Mouse (Mus musculus): ENCODE data around the gene Stard7. TPM values are rescaled to one million over a fixed set of nuclear protein-coding genes. Genes with fewer than 3 reads are reported as not detected.

The Stard7 gene
- total and polyA plus RNA-seq, 2 experiments from 2014 or later, result 104 to 151 TPM

- H3K4me2 ChIP-seq (ENCODE audit: low read depth, low read length, poor library complexity, severe bottlenecking), result peak overlapping the region; percentile 66
- H3K27ac ChIP-seq (ENCODE audit: low read depth, low read length), result no peak overlapping the region
- DNase-seq (ENCODE audit: low spot score) (no peak), ATAC-seq (ENCODE audit: low FRiP score) (no peak)
- WGBS, result 41% methylated on average over 5 of the region's 5 CpGs
- TF ChIP-seq CTCF (IDR thresholded peaks at IDR 0.05), result no peak
- peak overlapping the region; percentile 52; the same call in 1 of the 2 replicates for H3K9ac ChIP-seq (replicated peaks; ENCODE audit: low read length, poor library complexity, severe bottlenecking)
- H3K36me3 ChIP-seq (ENCODE audit: insufficient read depth, low read length), result no peaks in the 10 kb centered on the region
- peaks cover 13% of the 10 kb centered on the region for H3K27me3 ChIP-seq (ENCODE audit: insufficient read depth, low read length)
- H3K9me3 ChIP-seq (ENCODE audit: low read length), result no peaks in the 10 kb centered on the region
- H3K4me3 ChIP-seq (ENCODE audit: low read depth, low read length), result peak overlapping the region; percentile 44
- H3K4me1 ChIP-seq (ENCODE audit: insufficient read depth, low read length), result no peaks in the 10 kb centered on the region
Measured at GRCm38 (mm10) chr2:127336885-127337284, 66.9 kb downstream of the Stard7 start.

GRCm38 (mm10) chr2:127337531-127337930 lies 67.5 kb downstream of the Stard7 start:
- H3K4me1 ChIP-seq (ENCODE audit: insufficient read depth, low read length), result no peaks in the 10 kb centered on the region
- ATAC-seq (ENCODE audit: low FRiP score) (no peak), DNase-seq (ENCODE audit: low spot score) (no peak)
- H3K4me3 ChIP-seq (ENCODE audit: low read depth, low read length), result peak overlapping the region; percentile 44; the same call in 1 of the 2 replicates
- H3K27ac ChIP-seq (ENCODE audit: low read depth, low read length), result no peak overlapping the region
- H3K27me3 ChIP-seq (ENCODE audit: insufficient read depth, low read length), result peaks cover 13% of the 10 kb centered on the region
- no peak for TF ChIP-seq CTCF (IDR thresholded peaks at IDR 0.05)
- 68% methylated on average over 11 of the region's 11 CpGs for WGBS
- no peaks in the 10 kb centered on the region for H3K36me3 ChIP-seq (ENCODE audit: insufficient read depth, low read length)
- H3K4me2 ChIP-seq (ENCODE audit: low read depth, low read length, poor library complexity, severe bottlenecking), result peak overlapping the region; percentile 66; the same call in 1 of the 2 replicates
- no peaks in the 10 kb centered on the region for H3K9me3 ChIP-seq (ENCODE audit: low read length)
- no peak overlapping the region for H3K9ac ChIP-seq (replicated peaks; ENCODE audit: low read length, poor library complexity, severe bottlenecking)

- Histone ChIP-seq H3K4me1 (ENCODE audit: insufficient read depth, low read length) (no peaks in the 10 kb centered on the region), H3K36me3 (ENCODE audit: insufficient read depth, low read length) (no peaks in the 10 kb centered on the region), H3K9me3 (ENCODE audit: low read length) (no peaks in the 10 kb centered on the region), H3K4me2 (ENCODE audit: low read depth, low read length, poor library complexity, severe bottlenecking) (no peak overlapping the region), H3K9ac (replicated peaks; ENCODE audit: low read length, poor library complexity, severe bottlenecking) (no peak overlapping the region), H3K27me3 (ENCODE audit: insufficient read depth, low read length) (peaks cover 13% of the 10 kb centered on the region), H3K4me3 (ENCODE audit: low read depth, low read length) (no peak overlapping the region; the same call in 1 of the 2 replicates), H3K27ac (ENCODE audit: low read depth, low read length) (no peak overlapping the region)
- no peak for DNase-seq (ENCODE audit: low spot score)
- no peak for ATAC-seq (ENCODE audit: low FRiP score)
- TF ChIP-seq CTCF (IDR thresholded peaks at IDR 0.05), result no peak
- 67% methylated on average over 7 of the region's 7 CpGs for WGBS
Measured at GRCm38 (mm10) chr2:127338012-127338411, 68.0 kb downstream of the Stard7 start.

GRCm38 (mm10) chr2:127338416-127338815 lies 68.4 kb downstream of the Stard7 start, which contains the start of gene Astl:
Gene Astl, plus strand, starts transcription at chr2:127338639.
- Histone ChIP-seq H3K9ac (replicated peaks; ENCODE audit: low read length, poor library complexity, severe bottlenecking) (no peak within 1 kb of the TSS), H3K9me3 (ENCODE audit: low read length) (no peaks in the 10 kb centered on the region), H3K4me3 (ENCODE audit: low read depth, low read length) (peak within 1 kb of the TSS; percentile 44; the same call in 1 of the 2 replicates), H3K27me3 (ENCODE audit: insufficient read depth, low read length) (peaks cover 13% of the 10 kb centered on the region), H3K27ac (ENCODE audit: low read depth, low read length) (no peak within 1 kb of the TSS), H3K4me2 (ENCODE audit: low read depth, low read length, poor library complexity, severe bottlenecking) (no peak within 1 kb of the TSS), H3K36me3 (ENCODE audit: insufficient read depth, low read length) (no peaks in the 10 kb centered on the region), H3K4me1 (ENCODE audit: insufficient read depth, low read length) (no peaks in the 10 kb centered on the region)
- TF ChIP-seq CTCF (IDR thresholded peaks at IDR 0.05), result no peak
- DNase-seq (ENCODE audit: low spot score) (no peak), ATAC-seq (ENCODE audit: low FRiP score) (no peak)
- WGBS, result 83% methylated on average over 4 of the region's 4 CpGs

GRCm38 (mm10) chr2:127338833-127339232 lies 68.8 kb downstream of the Stard7 start:
- Histone ChIP-seq H3K27ac (ENCODE audit: low read depth, low read length) (no peak overlapping the region), H3K36me3 (ENCODE audit: insufficient read depth, low read length) (no peaks in the 10 kb centered on the region), H3K4me2 (ENCODE audit: low read depth, low read length, poor library complexity, severe bottlenecking) (no peak overlapping the region), H3K27me3 (ENCODE audit: insufficient read depth, low read length) (peaks cover 13% of the 10 kb centered on the region), H3K4me3 (ENCODE audit: low read depth, low read length) (no peak overlapping the region), H3K9ac (replicated peaks; ENCODE audit: low read length, poor library complexity, severe bottlenecking) (no peak overlapping the region), H3K9me3 (ENCODE audit: low read length) (no peaks in the 10 kb centered on the region), H3K4me1 (ENCODE audit: insufficient read depth, low read length) (no peaks in the 10 kb centered on the region)
- no peak for ATAC-seq (ENCODE audit: low FRiP score)
- no peak for TF ChIP-seq CTCF (IDR thresholded peaks at IDR 0.05)
- DNase-seq (ENCODE audit: low spot score), result no peak
- WGBS, result 70% methylated on average over 4 of the region's 4 CpGs

GRCm38 (mm10) chr2:127339262-127339661 lies 69.2 kb downstream of the Stard7 start:
- Histone ChIP-seq H3K4me2 (ENCODE audit: low read depth, low read length, poor library complexity, severe bottlenecking) (no peak overlapping the region), H3K4me3 (ENCODE audit: low read depth, low read length) (no peak overlapping the region), H3K36me3 (ENCODE audit: insufficient read depth, low read length) (no peaks in the 10 kb centered on the region), H3K27ac (ENCODE audit: low read depth, low read length) (no peak overlapping the region), H3K9ac (replicated peaks; ENCODE audit: low read length, poor library complexity, severe bottlenecking) (no peak overlapping the region), H3K27me3 (ENCODE audit: insufficient read depth, low read length) (peaks cover 13% of the 10 kb centered on the region), H3K9me3 (ENCODE audit: low read length) (no peaks in the 10 kb centered on the region), H3K4me1 (ENCODE audit: insufficient read depth, low read length) (no peaks in the 10 kb centered on the region)
- 87% methylated on average over 6 of the region's 6 CpGs for WGBS
- no peak for TF ChIP-seq CTCF (IDR thresholded peaks at IDR 0.05)
- DNase-seq (ENCODE audit: low spot score) (no peak), ATAC-seq (ENCODE audit: low FRiP score) (no peak)
